Mouse (Mus musculus) myocyte (in vitro differentiated cells): ENCODE data around the gene Agap1. TPM values are rescaled to one million over a fixed set of nuclear protein-coding genes. Genes with fewer than 3 reads are reported as not detected.

ENCODE experiments used
- H3K27me3 ChIP-seq: one replicate; pipeline ENCODE4 v1.6.1; 2011; ENCODE audit not compliant: control insufficient read depth, insufficient read depth, insufficient read length
- H3K36me3 ChIP-seq: one replicate; pipeline ENCODE4 v1.6.1; 2011; ENCODE audit not compliant: control insufficient read depth, insufficient read depth
- H3K4me2 ChIP-seq: one replicate; pipeline ENCODE4 v1.6.1; 2011; ENCODE audit warnings: low read depth, control low read depth
- H3K4me3 ChIP-seq: one replicate; pipeline ENCODE4 v1.5.1; 2011; ENCODE audit warnings: mild to moderate bottlenecking, control low read depth, moderate library complexity
- H3K79me2 ChIP-seq: one replicate; pipeline ENCODE4 v1.6.1; 2011; ENCODE audit not compliant: control insufficient read depth, insufficient read depth
- H3ac ChIP-seq: one replicate; pipeline ENCODE4 v1.6.1; 2011; ENCODE audit not compliant: control insufficient read depth, insufficient read length
- CEBPB ChIP-seq: IDR thresholded peaks from 2 replicates; pipeline ENCODE4 v1.6.1; 2011; ENCODE audit warnings: mild to moderate bottlenecking, moderate library complexity; ENCODE audit not compliant: poor library complexity, insufficient read depth, severe bottlenecking
- E2F4 ChIP-seq: IDR thresholded peaks from one replicate; pipeline ENCODE4 v1.6.1; 2011; ENCODE audit warnings: mild to moderate bottlenecking, control low read depth, moderate library complexity; ENCODE audit not compliant: insufficient read depth
- MAX ChIP-seq: IDR thresholded peaks from one replicate; pipeline ENCODE4 v1.6.1; 2011; ENCODE audit warnings: low read depth, mild to moderate bottlenecking, control low read depth
- MYOD1 ChIP-seq, 3 experiments: IDR thresholded peaks; one replicate each; pipeline ENCODE4 v1.6.1; 2011; ENCODE audit warnings: control low read depth in 2 of 3, low read depth in 2 of 3, mild to moderate bottlenecking in 2 of 3, moderate library complexity in 1 of 3; ENCODE audit not compliant: insufficient read length in 2 of 3, control insufficient read depth in 1 of 3
- MYOG ChIP-seq, 3 experiments: IDR thresholded peaks; one replicate each; pipeline ENCODE4 v1.6.1; 2011; ENCODE audit warnings: control low read depth in 2 of 3, low read depth in 2 of 3, mild to moderate bottlenecking in 2 of 3; ENCODE audit not compliant: insufficient read length in 2 of 3, control insufficient read depth in 1 of 3, insufficient read depth in 1 of 3
- POLR2A ChIP-seq: IDR thresholded peaks from one replicate; pipeline ENCODE4 v1.6.1; 2011; ENCODE audit warnings: low read depth, mild to moderate bottlenecking, control low read depth, moderate library complexity; ENCODE audit not compliant: insufficient read length
- POLR2AphosphoS2 ChIP-seq: IDR thresholded peaks from one replicate; pipeline ENCODE4 v1.6.1; 2011; ENCODE audit warnings: low read depth, control low read depth; ENCODE audit not compliant: insufficient read length
- REST ChIP-seq: IDR thresholded peaks from one replicate; pipeline ENCODE4 v1.6.1; 2011; ENCODE audit warnings: mild to moderate bottlenecking, control low read depth, moderate library complexity; ENCODE audit not compliant: insufficient read depth, insufficient read length
- SRF ChIP-seq: IDR thresholded peaks from one replicate; pipeline ENCODE4 v1.6.1; 2011; ENCODE audit warnings: low read depth; ENCODE audit not compliant: control insufficient read depth, insufficient read length
- TCF12 ChIP-seq: IDR thresholded peaks from one replicate; pipeline ENCODE4 v1.6.1; 2011; ENCODE audit warnings: mild to moderate bottlenecking, control low read depth; ENCODE audit not compliant: poor library complexity, insufficient read depth, severe bottlenecking
- TCF3 ChIP-seq: IDR thresholded peaks from one replicate; pipeline ENCODE4 v1.6.1; 2011; ENCODE audit warnings: low read depth, control low read depth; ENCODE audit not compliant: insufficient read length
- USF1 ChIP-seq: IDR thresholded peaks from one replicate; pipeline ENCODE4 v1.6.1; 2011; ENCODE audit warnings: low read depth, mild to moderate bottlenecking, control low read depth, moderate library complexity
- polyA plus RNA-seq: library from polyadenylated mRNA; unstranded; fragments of >200 nt; fragmentation: generic; extraction: Trizol; gene quantifications from one replicate; pipeline ENCODE4 v1.2.1, GENCODE M21; 2012; ENCODE audit warnings: missing spikeins

The Agap1 gene
- polyA plus RNA-seq, 1 experiment: 48.9 TPM

DNA sequence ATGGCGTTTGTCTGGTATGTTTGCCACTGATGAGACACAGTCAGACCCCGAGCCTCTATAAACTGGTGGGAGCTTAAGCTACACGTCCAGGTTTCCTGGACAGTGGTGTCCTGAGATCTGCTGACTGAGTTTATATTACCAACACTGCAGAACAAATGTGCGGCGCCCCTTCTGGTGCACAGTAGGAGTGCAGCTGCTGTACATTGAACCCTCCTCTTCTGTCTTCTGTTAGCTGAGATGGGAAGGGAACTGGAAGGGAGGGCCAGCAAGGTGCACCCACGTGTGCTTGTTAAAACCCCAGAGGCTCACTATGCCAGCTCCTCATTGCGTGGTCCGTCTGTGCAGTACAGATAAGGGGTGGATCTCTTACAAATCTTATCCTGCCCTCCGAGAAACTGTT lies 389.5 kb downstream of the Agap1 start:
- TF ChIP-seq MYOG (IDR thresholded peaks at IDR 0.05; ENCODE audit: control insufficient read depth in 1 of 3, insufficient read depth in 1 of 3, insufficient read length in 2 of 3, low read depth in 2 of 3): no peak
- no peaks in the 10 kb centered on the region for H3K79me2 ChIP-seq
- H3K4me2 ChIP-seq: no peak overlapping the region
- H3K4me3 ChIP-seq: no peak overlapping the region
- no peak overlapping the region for H3ac ChIP-seq
- H3K36me3 ChIP-seq: peaks cover 21% of the 10 kb centered on the region
- no peaks in the 10 kb centered on the region for H3K27me3 ChIP-seq

DNA sequence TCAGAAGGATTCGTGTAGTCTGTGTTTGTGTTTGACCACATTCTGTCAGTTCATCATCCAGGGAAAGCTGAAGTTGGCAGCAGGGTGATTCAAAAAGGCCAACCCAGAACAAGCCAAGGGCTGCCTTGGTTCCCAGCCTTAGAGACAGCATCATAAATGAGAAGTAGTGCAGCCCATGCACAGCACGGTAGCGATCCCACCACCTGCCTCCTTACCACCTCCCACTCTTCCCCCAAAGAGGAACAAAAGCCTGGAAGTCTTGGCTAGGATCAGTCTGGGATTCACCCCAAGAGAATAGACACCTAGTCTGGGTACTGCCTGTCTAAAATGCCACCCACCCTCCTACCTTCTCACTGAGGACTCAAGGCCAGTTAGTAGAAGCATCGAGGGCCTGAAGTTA lies 390.9 kb downstream of the Agap1 start:
- Histone ChIP-seq H3K36me3 (peaks cover 16% of the 10 kb centered on the region), H3K27me3 (no peaks in the 10 kb centered on the region)
- TF ChIP-seq E2F4: no peak

DNA sequence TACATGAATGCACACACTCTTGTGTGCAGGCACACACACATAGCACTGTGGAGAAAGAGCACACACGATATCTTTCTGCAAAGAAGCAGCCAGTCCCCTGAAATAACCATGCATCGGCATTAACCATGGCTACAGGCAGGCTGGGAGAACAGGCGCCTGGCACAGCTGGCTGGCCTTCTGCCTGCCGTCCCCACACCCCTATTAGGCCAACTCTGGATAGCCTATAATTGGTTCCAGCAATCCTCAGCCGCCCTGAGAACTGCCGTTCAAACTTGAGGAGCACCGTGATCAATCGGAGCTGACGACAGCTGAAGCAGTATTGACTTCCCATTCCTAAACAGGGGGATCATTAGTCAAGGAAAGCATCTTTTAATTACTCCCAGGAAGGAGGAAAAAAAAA lies 391.5 kb downstream of the Agap1 start:
- H3K27me3 ChIP-seq: no peaks in the 10 kb centered on the region
- H3K79me2 ChIP-seq: no peaks in the 10 kb centered on the region
- H3K4me2 ChIP-seq: no peak overlapping the region
- no peak overlapping the region for H3ac ChIP-seq
- TF ChIP-seq CEBPB (no peak), USF1 (no peak), POLR2A (no peak), TCF3 (no peak), TCF12 (no peak), REST (no peak), SRF (no peak), POLR2AphosphoS2 (no peak), MYOG (IDR thresholded peaks at IDR 0.05; ENCODE audit: control insufficient read depth in 1 of 3, insufficient read depth in 1 of 3, insufficient read length in 2 of 3, low read depth in 2 of 3) (no peak), MAX (no peak), E2F4 (no peak)
- H3K4me3 ChIP-seq: no peak overlapping the region
- H3K36me3 ChIP-seq: peaks cover 10% of the 10 kb centered on the region

More for the DNA sequence above, 390.9 kb downstream of the Agap1 start:
- H3K79me2 ChIP-seq: no peaks in the 10 kb centered on the region
- no peak overlapping the region for H3K4me2 ChIP-seq
- no peak overlapping the region for H3K4me3 ChIP-seq
- H3ac ChIP-seq: no peak overlapping the region

DNA sequence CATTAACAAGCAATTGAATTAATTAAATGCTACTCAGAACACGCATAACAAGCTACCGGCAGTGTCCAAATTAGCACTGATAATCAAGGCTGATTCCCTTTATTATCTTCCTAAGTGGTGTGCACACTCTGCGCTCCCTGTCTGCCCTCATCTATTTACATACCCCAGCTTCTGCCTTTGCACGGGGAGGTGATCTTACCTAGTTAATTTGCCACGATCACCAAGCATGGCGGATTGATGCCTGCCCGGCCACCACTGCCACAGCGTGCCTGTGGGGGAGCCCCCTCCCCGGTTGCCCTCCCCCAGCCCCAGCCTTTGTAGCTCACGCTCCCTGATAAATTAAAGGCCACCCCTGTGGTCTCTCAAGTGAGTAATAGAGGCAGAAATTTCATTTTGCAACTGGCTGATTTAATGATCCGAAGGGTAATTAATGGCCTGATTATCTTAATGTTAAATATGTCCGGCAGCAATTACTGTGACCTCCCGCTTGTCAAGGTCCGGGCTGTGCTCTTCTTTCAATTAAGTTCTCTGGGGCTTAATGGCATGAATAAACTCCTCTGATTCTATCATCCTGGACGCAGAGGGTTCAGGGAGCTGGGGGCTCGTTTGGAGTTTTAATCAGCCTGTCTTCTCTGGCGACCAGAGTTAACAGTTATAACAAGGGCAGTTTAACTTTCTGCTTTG lies 393.9 kb downstream of the Agap1 start:
- no peak overlapping the region for H3ac ChIP-seq
- peaks cover 4% of the 10 kb centered on the region for H3K36me3 ChIP-seq
- no peak for TF ChIP-seq TCF3
- TF ChIP-seq POLR2AphosphoS2: no peak
- no peak for TF ChIP-seq MAX
- TF ChIP-seq E2F4: no peak
- TF ChIP-seq USF1: no peak
- TF ChIP-seq REST: no peak
- TF ChIP-seq CEBPB: no peak
- TF ChIP-seq MYOD1 (IDR thresholded peaks at IDR 0.05; ENCODE audit: control insufficient read depth in 1 of 3, insufficient read length in 2 of 3, low read depth in 2 of 3): no peak
- TF ChIP-seq MYOG (IDR thresholded peaks at IDR 0.05; ENCODE audit: control insufficient read depth in 1 of 3, insufficient read depth in 1 of 3, insufficient read length in 2 of 3, low read depth in 2 of 3): no peak
- TF ChIP-seq TCF12: no peak
- H3K4me2 ChIP-seq: no peak overlapping the region
- no peak overlapping the region for H3K4me3 ChIP-seq
- H3K79me2 ChIP-seq: no peaks in the 10 kb centered on the region
- no peaks in the 10 kb centered on the region for H3K27me3 ChIP-seq

DNA sequence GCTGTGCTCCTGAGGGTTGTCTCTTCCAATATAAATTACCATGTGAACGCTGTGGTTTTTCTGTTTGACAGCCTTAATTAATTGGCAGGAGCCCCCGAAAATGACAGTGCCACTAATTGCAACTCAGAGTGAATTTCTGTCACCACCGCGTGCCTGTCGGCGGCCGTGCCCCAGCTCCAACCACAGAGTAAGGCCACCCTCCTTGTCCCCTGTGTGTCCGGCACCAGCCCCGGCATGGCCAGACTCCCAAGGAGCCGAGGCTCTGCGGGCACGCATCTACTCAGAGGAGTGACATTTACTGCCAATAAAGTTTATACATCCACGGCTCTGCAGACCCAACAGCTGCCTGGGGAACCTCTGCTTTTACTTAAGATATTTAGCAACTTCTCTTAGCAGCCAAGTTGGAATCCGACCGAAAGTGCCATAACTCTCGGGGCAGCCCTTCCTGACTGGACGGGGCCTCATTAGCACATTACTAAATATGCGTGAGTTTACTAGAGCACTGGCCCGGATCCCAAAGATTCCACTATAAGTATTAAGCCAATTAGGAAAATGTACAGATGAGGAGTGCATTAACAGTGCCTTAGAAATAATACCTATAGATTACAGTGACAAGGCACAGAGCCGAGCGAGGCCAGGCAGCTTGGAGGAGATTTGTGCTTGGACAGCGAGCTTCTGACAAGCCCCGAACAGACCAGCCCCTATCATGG lies 394.7 kb downstream of the Agap1 start:
- TF ChIP-seq REST: no peak
- TF ChIP-seq POLR2A: no peak
- no peak for TF ChIP-seq CEBPB
- no peak for TF ChIP-seq TCF12
- TF ChIP-seq E2F4: no peak
- no peak for TF ChIP-seq MAX
- no peak for TF ChIP-seq POLR2AphosphoS2
- TF ChIP-seq TCF3: no peak
- TF ChIP-seq MYOG (IDR thresholded peaks at IDR 0.05; ENCODE audit: control insufficient read depth in 1 of 3, insufficient read depth in 1 of 3, insufficient read length in 2 of 3, low read depth in 2 of 3): no peak
- no peak for TF ChIP-seq MYOD1 (IDR thresholded peaks at IDR 0.05; ENCODE audit: control insufficient read depth in 1 of 3, insufficient read length in 2 of 3, low read depth in 2 of 3)
- no peak for TF ChIP-seq USF1
- no peak for TF ChIP-seq SRF
- Histone ChIP-seq H3K4me2 (no peak overlapping the region), H3K36me3 (peaks cover 4% of the 10 kb centered on the region)

More for the DNA sequence above, 394.7 kb downstream of the Agap1 start:
- no peak overlapping the region for H3K4me3 ChIP-seq
- H3ac ChIP-seq: no peak overlapping the region
- H3K27me3 ChIP-seq: no peaks in the 10 kb centered on the region
- H3K79me2 ChIP-seq: no peaks in the 10 kb centered on the region
